Comparison of ENCODE assay signal across 17 mouse cellular contexts in the genomic region with DNA sequence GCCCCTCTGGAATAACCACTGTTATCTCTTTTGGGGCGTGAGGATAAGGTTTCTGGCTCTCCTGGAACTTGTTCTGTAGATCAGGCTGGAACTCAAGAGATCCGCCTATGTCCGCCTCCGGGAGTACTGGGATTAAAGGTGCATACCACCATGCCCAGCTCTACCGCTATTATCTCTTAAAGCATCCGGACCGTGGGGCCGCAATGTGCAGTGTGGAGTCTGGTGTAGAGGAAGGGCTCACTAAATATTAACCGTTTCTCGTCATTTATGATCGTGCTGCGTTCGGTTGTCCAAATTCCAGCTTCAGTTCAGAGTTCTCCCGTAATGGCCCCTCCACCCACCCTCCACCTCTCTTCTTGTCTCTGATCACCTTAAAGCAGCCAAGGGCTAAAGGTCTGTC. TPM values are rescaled to one million over a fixed set of nuclear protein-coding genes. Genes with fewer than 3 reads are reported as not detected.
"Had no signal": no experiment of that assay in that cellular context is flagged by ENCODE, and none has a peak within 500 bp of the region (broad histone marks: within the 10 kb centered on the region; RNA-seq: fewer than 3 reads in every experiment).

No protein-coding gene starts in this region.

- H3K36me3 ChIP-seq: limb, embryonic 13.5 days; midbrain, embryonic 13.5 days; neural tube, embryonic 12.5 days had no signal

- H3K9ac ChIP-seq: limb, embryonic 13.5 days; liver, embryonic 14.5 days; midbrain, embryonic 13.5 days; neural tube, embryonic 12.5 days had no signal

- DNase-seq: kidney, postnatal 4 days; left cerebral cortex, postnatal 4 days; lung, adult 18-20 months; right cerebral cortex, postnatal 25 days; thymus, adult 18-20 months; thymus, postnatal 14 days had no signal

- ATAC-seq: inflammation-experienced regulatory T-cells, adult 6 months; midbrain, embryonic 13.5 days had no signal

- H3K4me2 ChIP-seq: limb, embryonic 13.5 days; midbrain, embryonic 13.5 days; neural tube, embryonic 12.5 days had no signal

- H3K9me3 ChIP-seq: limb, embryonic 13.5 days; midbrain, embryonic 13.5 days had no signal

- H3K27me3 ChIP-seq: limb, embryonic 13.5 days; midbrain, embryonic 13.5 days; neural tube, embryonic 12.5 days had no signal

- H3K4me3 ChIP-seq: layer of hippocampus, adult 2 months; limb, embryonic 13.5 days; midbrain, embryonic 13.5 days; myocyte; neural tube, embryonic 12.5 days had no signal

- H3K4me1 ChIP-seq: limb, embryonic 13.5 days had no signal

- H3K27ac ChIP-seq: kidney, postnatal 0 days; limb, embryonic 13.5 days; liver, embryonic 14.5 days; neural tube, embryonic 12.5 days; stomach, postnatal 0 days had no signal

RNA-seq across cellular contexts. Expression of a gene that starts 51.5 kb away (rescaled TPM):
- polyA plus RNA-seq: inflammation-experienced regulatory T-cells, adult 6 months; myocyte; neural tube, embryonic 12.5 days had no signal

RNA-seq across cellular contexts. Expression of a gene that starts 57.0 kb away (rescaled TPM):
- polyA plus RNA-seq: inflammation-experienced regulatory T-cells, adult 6 months; liver, adult 2 months; liver, embryonic 14.5 days; lung, embryonic 16.5 days; neural tube, embryonic 12.5 days; stomach, postnatal 0 days had no signal
